Mouse (Mus musculus) retina, postnatal 1 day (tissue): Measurements from ENCODE around the gene Pno1.
"Not testable (repeated sequence)": the region's sequence is repeated elsewhere in the genome, so short reads cannot be mapped to it uniquely, and the experiment has no call there.

Source experiments
- DNase-seq: peaks from one replicate; pipeline ENCODE4 v3.0.0-alpha.2; 2012

Gene Pno1

GRCm38 (mm10) chr11:17211258-17212140 is at the start of gene Pno1:
Gene Pno1 (minus strand): TSS chr11:17211568.
- DNase-seq = peak; percentile 98

DNA sequence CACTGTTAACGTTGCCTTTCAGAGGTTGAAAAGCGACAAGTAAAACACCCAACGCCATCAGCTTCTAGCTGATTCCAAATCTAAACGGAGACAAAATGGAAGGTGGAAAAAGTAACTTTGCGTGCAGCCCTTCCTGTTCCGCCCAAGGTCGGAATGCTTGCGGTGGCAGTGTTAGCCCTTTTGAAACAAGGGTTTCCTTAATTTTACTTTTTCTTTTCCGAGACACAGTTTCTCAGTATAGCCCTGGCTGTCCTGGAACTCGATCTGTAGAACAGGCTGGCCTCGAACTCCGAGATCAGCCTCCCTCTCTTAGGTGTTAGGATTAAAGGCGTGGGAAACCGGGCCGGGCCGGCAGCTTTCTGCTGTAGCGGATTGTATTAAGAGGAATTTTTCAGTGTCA is 46.5 kb upstream of the Pno1 start:
- no peak for DNase-seq

- peak; percentile 96 for DNase-seq
Measured at GRCm38 (mm10) chr11:17257443-17257842, 46.1 kb upstream of the Pno1 start, which contains the start of gene C1d. Gene C1d (plus strand): TSS chr11:17257579.

GRCm38 (mm10) chr11:17256813-17257365 is 45.5 kb upstream of the Pno1 start:
- no peak for DNase-seq

GRCm38 (mm10) chr11:17248715-17249114 is 37.3 kb upstream of the Pno1 start:
- DNase-seq = no peak

GRCm38 (mm10) chr11:17238598-17238997 is 27.2 kb upstream of the Pno1 start:
- not testable (repeated sequence) for DNase-seq

DNA sequence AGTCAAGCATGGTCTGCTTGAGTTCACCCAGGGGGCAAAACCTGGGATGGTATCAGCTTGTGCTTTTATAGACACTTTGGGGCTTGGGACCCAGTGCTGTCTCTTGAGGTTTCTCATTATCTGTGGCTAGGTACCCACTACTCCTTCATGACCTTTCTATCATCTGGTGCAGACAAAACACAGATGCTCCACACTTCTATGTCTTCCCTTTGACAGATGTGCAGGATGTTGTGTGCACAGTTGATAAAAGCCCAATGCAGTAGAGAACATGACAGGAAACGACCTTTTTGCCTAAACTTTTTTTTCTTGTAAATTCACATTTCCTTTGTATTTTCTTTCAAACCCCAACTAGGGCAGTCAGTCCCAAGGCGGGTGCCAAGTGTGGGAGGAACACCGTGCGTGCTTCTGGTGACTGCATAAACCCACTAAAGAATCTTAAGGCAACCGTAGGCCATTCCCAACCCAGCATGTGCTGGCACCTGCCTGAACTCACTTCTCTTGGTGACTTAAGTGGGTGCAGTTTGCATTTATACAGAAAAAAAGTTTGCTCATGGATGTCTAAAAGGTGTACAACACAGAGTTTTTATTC is 25.2 kb upstream of the Pno1 start:
- no peak for DNase-seq

- no peak for DNase-seq
Measured at GRCm38 (mm10) chr11:17232792-17233191, 21.4 kb upstream of the Pno1 start.

DNA sequence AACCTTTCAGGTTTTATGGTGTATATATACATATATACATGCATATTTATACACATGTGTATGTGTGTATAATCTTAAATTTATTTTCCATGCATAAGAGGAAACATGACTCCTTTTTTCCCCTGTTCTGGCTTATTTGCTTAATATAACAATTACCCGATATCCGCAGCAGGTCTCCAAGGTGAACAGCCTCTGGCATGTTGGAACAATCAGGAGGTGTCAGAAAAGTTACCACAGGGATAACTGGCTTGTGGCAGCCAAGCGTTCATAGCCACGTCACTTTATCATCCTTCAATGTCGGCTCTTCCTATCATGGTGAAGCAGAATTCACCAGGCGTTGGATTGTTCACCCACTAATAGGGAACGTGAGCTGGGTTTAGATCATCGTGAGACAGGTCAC is 9.8 kb upstream of the Pno1 start:
- DNase-seq = no peak

DNA sequence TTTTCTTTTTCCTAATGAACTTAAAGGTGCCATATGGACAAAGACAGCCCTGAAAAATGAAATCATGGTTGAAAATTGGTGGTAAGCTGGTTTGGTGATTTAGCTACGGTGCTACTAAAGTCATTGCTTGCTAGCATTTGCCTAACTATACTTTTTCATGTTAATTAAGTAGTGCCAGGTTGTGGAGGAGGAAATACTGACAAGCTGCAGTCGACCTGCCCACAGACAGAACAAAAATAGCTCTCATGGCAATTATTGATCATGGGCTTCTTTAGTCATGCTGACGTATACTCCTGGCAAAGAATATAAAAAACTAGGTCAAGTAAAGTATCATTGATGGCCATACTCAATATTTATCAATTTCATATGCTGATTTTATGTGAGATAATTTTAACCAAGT is 4.1 kb upstream of the Pno1 start:
- no peak for DNase-seq

DNA sequence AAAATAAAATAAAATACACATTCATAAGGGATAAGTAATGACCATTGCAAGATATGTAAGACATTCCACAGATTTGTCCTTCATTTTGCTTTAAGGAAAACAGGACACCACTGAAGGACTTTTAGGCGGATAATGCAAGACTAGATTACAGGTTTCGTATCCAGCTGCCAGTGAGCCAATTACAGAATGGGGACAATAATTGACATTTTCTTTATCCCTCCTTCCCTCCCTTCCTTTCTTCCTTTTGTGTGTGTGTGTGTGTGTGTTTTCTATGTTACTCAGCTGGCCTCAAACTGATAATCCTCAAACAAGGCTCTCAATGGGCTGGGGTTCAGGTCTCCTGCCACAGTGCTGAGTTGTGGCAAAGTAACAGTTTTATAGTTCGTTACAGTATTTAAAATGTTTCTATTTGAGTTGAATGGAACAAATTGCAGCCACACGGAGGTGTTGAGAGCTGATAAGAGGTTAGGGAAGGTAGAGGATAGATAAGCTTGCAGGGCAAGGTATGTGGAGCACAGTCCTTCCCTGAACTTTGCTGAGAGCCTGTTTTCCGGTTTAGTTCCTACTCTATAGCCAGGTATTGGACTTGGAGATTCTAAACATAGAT is 1.6 kb upstream of the Pno1 start:
- no peak for DNase-seq

GRCm38 (mm10) chr11:17212141-17212495 is 750 bp upstream of the Pno1 start:
- no peak for DNase-seq

- DNase-seq = no peak
Measured at GRCm38 (mm10) chr11:17202481-17202880, 8.9 kb downstream of the Pno1 start.

- DNase-seq = no peak
Measured at GRCm38 (mm10) chr11:17200936-17201335, 10.4 kb downstream of the Pno1 start.

DNA sequence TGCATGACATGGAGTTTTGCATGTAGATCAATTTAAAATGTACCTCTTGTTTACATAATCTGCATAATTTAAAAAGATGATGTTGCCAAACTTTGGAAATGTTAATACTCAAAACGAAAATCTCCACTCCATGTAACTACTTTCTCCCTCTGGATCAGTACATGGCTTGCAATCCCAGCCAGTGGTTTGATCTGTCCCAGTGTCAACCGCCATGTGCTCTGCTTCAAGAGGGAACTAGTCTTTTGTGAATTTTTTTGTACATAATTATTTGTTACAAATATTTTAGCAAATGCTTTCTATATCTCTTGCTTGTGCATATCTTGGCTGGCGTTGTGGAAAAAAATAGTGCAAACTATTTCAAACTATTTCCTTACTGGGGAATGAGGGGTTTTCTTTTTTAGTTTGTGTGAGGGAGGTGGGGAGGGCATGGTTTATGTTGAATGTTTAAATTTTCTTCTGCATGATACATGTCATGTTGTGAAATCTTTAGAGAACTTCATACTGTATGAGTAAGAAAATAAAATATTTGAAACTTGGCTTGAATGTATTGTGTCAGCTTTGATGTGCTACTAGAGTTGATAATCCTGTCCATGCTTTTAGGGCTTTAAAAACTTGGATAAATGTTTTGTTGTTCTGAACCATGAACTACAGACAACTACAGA is 11.4 kb downstream of the Pno1 start:
- no peak for DNase-seq

DNA sequence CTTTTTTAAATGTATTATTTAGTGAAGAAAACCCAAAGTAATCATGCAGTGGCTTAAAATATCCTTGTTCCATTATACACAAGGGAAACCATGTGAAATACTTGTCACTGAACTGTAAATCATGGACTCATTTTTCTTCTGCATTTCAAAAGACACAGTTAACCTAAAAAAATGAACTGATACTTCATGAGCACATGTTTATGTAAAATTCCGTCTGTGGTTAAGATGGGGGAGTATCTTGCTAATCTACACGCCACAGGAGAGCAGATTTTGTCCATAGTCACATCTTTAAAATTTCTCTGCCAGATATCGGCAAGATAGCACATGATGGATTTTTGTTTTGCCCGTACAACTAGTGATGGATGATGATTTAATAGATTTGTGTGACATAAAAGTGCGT is 12.2 kb downstream of the Pno1 start:
- no peak for DNase-seq

GRCm38 (mm10) chr11:17192151-17192844 is 19.1 kb downstream of the Pno1 start:
- peak; percentile 8 for DNase-seq

GRCm38 (mm10) chr11:17188786-17189185 is 22.6 kb downstream of the Pno1 start:
- no peak for DNase-seq

GRCm38 (mm10) chr11:17187649-17188048 is 23.7 kb downstream of the Pno1 start:
- no peak for DNase-seq

- no peak for DNase-seq
Measured at GRCm38 (mm10) chr11:17183165-17183564, 28.2 kb downstream of the Pno1 start.

GRCm38 (mm10) chr11:17181807-17182206 is 29.6 kb downstream of the Pno1 start, which contains the start of gene Wdr92:
Gene Wdr92 (plus strand): TSS chr11:17182107.
- DNase-seq = no peak

DNA sequence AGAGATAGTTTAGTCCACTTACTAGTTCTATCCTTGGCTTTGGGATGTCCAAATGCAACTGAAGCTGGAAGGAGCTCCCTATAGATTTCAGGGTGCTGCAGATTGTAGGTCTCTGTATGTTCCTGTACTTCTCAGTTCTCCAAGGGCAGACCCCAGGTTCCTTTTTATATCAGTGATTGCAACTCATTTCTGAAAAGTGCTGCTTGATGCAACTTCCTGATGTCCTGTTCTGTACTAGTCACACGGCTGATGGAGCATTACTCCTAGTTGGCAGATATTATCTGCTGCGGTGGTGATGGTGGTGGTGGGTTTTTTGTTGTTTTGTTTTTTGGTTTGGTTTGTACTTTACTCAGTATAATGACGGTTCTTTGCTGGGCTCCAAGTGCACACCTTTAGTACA is 30.6 kb downstream of the Pno1 start:
- DNase-seq = no peak
